10 mouse cellular contexts compared by ENCODE assay signal in the genomic region with DNA sequence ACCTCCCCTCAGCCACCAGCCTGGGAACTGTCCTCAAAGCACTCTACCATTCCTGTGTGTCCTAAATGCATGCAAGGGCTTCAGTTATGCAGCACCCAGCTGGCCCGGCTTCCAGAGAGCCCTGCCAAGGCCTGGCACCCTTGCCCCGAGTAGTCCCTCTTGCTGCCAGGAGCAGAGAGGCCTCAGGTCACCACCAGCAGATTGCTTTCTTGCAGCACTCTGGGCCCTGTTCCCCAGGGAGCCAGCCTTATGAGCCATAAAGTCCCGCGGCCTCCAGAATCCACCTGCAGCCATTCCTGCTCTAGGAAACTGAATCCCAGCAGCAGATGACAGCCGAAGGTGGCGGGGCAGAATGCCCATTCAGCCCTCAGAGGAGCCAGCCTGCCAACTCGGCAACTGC. TPM values are rescaled to one million over a fixed set of nuclear protein-coding genes. Genes with fewer than 3 reads are reported as not detected.
DNase-seq lines count a peak whose midpoint lies in the region; ATAC-seq and TF ChIP-seq lines count a peak whose summit lies in the region.
"Had no signal": no experiment of that assay in that cellular context is flagged by ENCODE, and none has a peak within 500 bp of the region (broad histone marks: within the 10 kb centered on the region; RNA-seq: fewer than 3 reads in every experiment).

No protein-coding gene starts in this region.

- H3K9me3 ChIP-seq in liver, embryonic 11.5 days (ENCODE audit: control insufficient read depth, low read length), result no peaks in the 10 kb centered on the region
- no peaks in the 10 kb centered on the region for H3K9me3 ChIP-seq in forebrain, embryonic 14.5 days (replicated peaks; ENCODE audit: control insufficient read depth, low read length)

- no peaks in the 10 kb centered on the region for H3K79me2 ChIP-seq in liver, adult 2 months (ENCODE audit: control insufficient read depth, insufficient read depth, low read length)

- no peaks in the 10 kb centered on the region for H3K4me1 ChIP-seq in liver, adult 2 months (ENCODE audit: control insufficient read depth, insufficient read depth, low read length)
- H3K4me1 ChIP-seq in liver, embryonic 11.5 days (replicated peaks; ENCODE audit: control insufficient read depth, insufficient read depth, low read length), result peaks cover 2% of the 10 kb centered on the region; the same call in 1 of the 2 replicates
- peaks cover 13% of the 10 kb centered on the region for H3K4me1 ChIP-seq in forebrain, embryonic 14.5 days (ENCODE audit: control insufficient read depth, insufficient read depth, low read length)

- DNase-seq in cerebellum, adult 11 months, result peak; percentile 49
- peak; percentile 47 for DNase-seq in liver, adult 2 months (ENCODE audit: extremely low read depth, low read depth, low spot score)
- no peak for DNase-seq in liver, embryonic 11.5 days (ENCODE audit: low spot score)
- DNase-seq in gastrocnemius, adult 8-10 months (ENCODE audit: low spot score in 2 of 2), result peak; percentile 71 to 85
- DNase-seq in right cerebral cortex, postnatal 10 days (ENCODE audit: low spot score in 2 of 2), result peak; percentile 54 to 66
- DNase-seq in forebrain, embryonic 14.5 days (ENCODE audit: low spot score), result no peak

- TF ChIP-seq CTCF in liver, adult 2 months (IDR thresholded peaks at IDR 0.05; ENCODE audit: low read depth, low read length), result no peak

- H3K27ac ChIP-seq in liver, adult 2 months (replicated peaks; ENCODE audit: insufficient read depth, low read depth, low read length), result no peak overlapping the region
- H3K27ac ChIP-seq in liver, embryonic 11.5 days (ENCODE audit: low read depth, low read length), result no peak overlapping the region
- H3K27ac ChIP-seq in forebrain, embryonic 14.5 days (ENCODE audit: low read depth, low read length), result no peak overlapping the region
- H3K27ac ChIP-seq: liver, embryonic 14.5 days had no signal

- H3K36me3 ChIP-seq in liver, adult 2 months (ENCODE audit: control insufficient read depth, insufficient read depth, low read length), result no peaks in the 10 kb centered on the region
- no peaks in the 10 kb centered on the region for H3K36me3 ChIP-seq in liver, embryonic 11.5 days (ENCODE audit: control insufficient read depth, insufficient read depth, low read length)
- no peaks in the 10 kb centered on the region for H3K36me3 ChIP-seq in forebrain, embryonic 14.5 days (ENCODE audit: control insufficient read depth, insufficient read depth, low read length)

- H3K9ac ChIP-seq in liver, adult 2 months (ENCODE audit: low read depth, low read length), result no peak overlapping the region
- no peak overlapping the region for H3K9ac ChIP-seq in liver, embryonic 11.5 days (ENCODE audit: low read depth, low read length)
- no peak overlapping the region for H3K9ac ChIP-seq in forebrain, embryonic 14.5 days (ENCODE audit: low read length)
- H3K9ac ChIP-seq: liver, embryonic 14.5 days had no signal

- no peak overlapping the region for H3K4me2 ChIP-seq in liver, embryonic 11.5 days
- no peak overlapping the region for H3K4me2 ChIP-seq in forebrain, embryonic 14.5 days (ENCODE audit: low read length)

- no peak for ATAC-seq in cerebellum, adult (ENCODE audit: insufficient number of reproducible peaks, low FRiP score, low TSS enrichment)
- no peak for ATAC-seq in liver, embryonic 11.5 days (replicated peaks; ENCODE audit: low FRiP score)
- ATAC-seq in forebrain, embryonic 14.5 days, result no peak
- ATAC-seq in frontal cortex, adult (ENCODE audit: low TSS enrichment), result no peak

- WGBS in liver, adult 2 months, result 70% methylated on average over 7 of the region's 7 CpGs
- WGBS in liver, embryonic 11.5 days, result 80% methylated on average over 7 of the region's 7 CpGs
- WGBS in forebrain, embryonic 14.5 days, result 75% methylated on average over 7 of the region's 7 CpGs

- peaks cover 8% of the 10 kb centered on the region for H3K27me3 ChIP-seq in liver, adult 2 months (ENCODE audit: control insufficient read depth, insufficient read depth, low read length)
- peaks cover 28% of the 10 kb centered on the region for H3K27me3 ChIP-seq in liver, embryonic 11.5 days (replicated peaks; ENCODE audit: control insufficient read depth, insufficient read depth, low read length)
- H3K27me3 ChIP-seq in forebrain, embryonic 14.5 days (replicated peaks; ENCODE audit: control insufficient read depth, insufficient read depth, low read length), result peaks cover 24% of the 10 kb centered on the region; the same call in 1 of the 2 replicates

- no peak for TF ChIP-seq POLR2A in liver, adult 2 months (IDR thresholded peaks at IDR 0.05; ENCODE audit: extremely low read depth, insufficient read depth, low read length)

- no peak overlapping the region for H3K4me3 ChIP-seq in liver, adult 2 months (ENCODE audit: insufficient read depth, low read depth, low read length)
- H3K4me3 ChIP-seq in liver, embryonic 11.5 days (ENCODE audit: low read depth, low read length), result no peak overlapping the region
- no peak overlapping the region for H3K4me3 ChIP-seq in forebrain, embryonic 14.5 days (ENCODE audit: low read depth, low read length)
- H3K4me3 ChIP-seq: myocyte had no signal

RNA-seq across cellular contexts. Expression of gene Cdkn1c, which starts 27.5 kb away (rescaled TPM):
- 2.4 and 4.4 TPM in 2 replicates for total RNA-seq in liver, adult 2 months (2014; rRNA removed)
- polyA plus RNA-seq in liver, adult 2 months (2012; rRNA removed), result 2.2 and 5.2 TPM in 2 replicates
- 572 and 617 TPM in 2 replicates for polyA plus RNA-seq in liver, embryonic 11.5 days (2014; fragmentation: Nextera tagmentation; extraction: Ambion mirVana)
- total RNA-seq in gastrocnemius, adult 8-10 months (2022), result 10 to 100 TPM; 14.9 to 27.6 (median 22.9) TPM
- 229 and 231 TPM in 2 replicates for polyA plus RNA-seq in forebrain, embryonic 14.5 days (2014; fragmentation: Nextera tagmentation; extraction: Ambion mirVana)

RNA-seq across cellular contexts. Expression of gene Slc22a18, which starts 40.2 kb away (rescaled TPM):
- total RNA-seq in liver, adult 2 months (2014; rRNA removed), result 64.4 and 95.4 TPM in 2 replicates
- 344 and 377 TPM in 2 replicates for polyA plus RNA-seq in liver, adult 2 months (2012; rRNA removed)
- 2.8 and 5.2 TPM in 2 replicates for polyA plus RNA-seq in liver, embryonic 11.5 days (2014; fragmentation: Nextera tagmentation; extraction: Ambion mirVana)
- under 1 TPM in 2 of 4 experiments, not detected in 2; 0.32 to 0.56 TPM for total RNA-seq in gastrocnemius, adult 8-10 months (2022)
- 0.52 and 0.66 TPM in 2 replicates for polyA plus RNA-seq in forebrain, embryonic 14.5 days (2014; fragmentation: Nextera tagmentation; extraction: Ambion mirVana)

Comparison
In these comparisons a context has a peak if more than half of its experiments do, and no peak if none do; other contexts are left out.
1. DNase-seq: peak in cerebellum, adult 11 months (single experiment), liver, adult 2 months (single experiment), gastrocnemius, adult 8-10 months (2 of 2) and right cerebral cortex, postnatal 10 days (2 of 2); none in liver, embryonic 11.5 days (single experiment) and forebrain, embryonic 14.5 days (single experiment).
2. RNA of gene Cdkn1c, which starts 27.5 kb away (polyA plus RNA-seq): 572 to 617 TPM in liver, embryonic 11.5 days and 229 to 231 TPM in forebrain, embryonic 14.5 days; 2.2 to 5.2 TPM in liver, adult 2 months; every median in the first group is over 10 times any median in the second.
3. RNA of gene Slc22a18, which starts 40.2 kb away (polyA plus RNA-seq): 344 to 377 TPM in liver, adult 2 months; 2.8 to 5.2 TPM in liver, embryonic 11.5 days and 0.52 to 0.66 TPM in forebrain, embryonic 14.5 days; every median in the first group is over 10 times any median in the second.